Mouse (Mus musculus) forebrain, embryonic 15.5 days (tissue): ENCODE data around the gene Krt34. TPM values are rescaled to one million over a fixed set of nuclear protein-coding genes. Genes with fewer than 3 reads are reported as not detected.

Experiments
- ATAC-seq: fragments of 200-750 bp; cut with Nextera tagmentation; replicated peaks from 2 replicates; pipeline ENCODE4 v1.8.0; 2017; ENCODE audit warnings: mild to moderate bottlenecking, moderate TSS enrichment, moderate library complexity
- H3K27ac ChIP-seq: fragments of 300-500 bp; sonication (generic); replicated peaks from 2 replicates; pipeline ENCODE4 v1.5.1; 2015; ENCODE audit warnings: mild to moderate bottlenecking, inconsistent platforms
- H3K27me3 ChIP-seq: fragments of 300-500 bp; sonication (generic); 2 replicates; pipeline ENCODE4 v1.6.1; 2015; ENCODE audit warnings: inconsistent platforms
- H3K36me3 ChIP-seq: fragments of 300-500 bp; sonication (generic); 2 replicates; pipeline ENCODE4 v1.6.1; 2015; ENCODE audit warnings: mild to moderate bottlenecking, inconsistent platforms
- H3K4me1 ChIP-seq: fragments of 300-500 bp; sonication (generic); 2 replicates; pipeline ENCODE4 v1.6.1; 2015; ENCODE audit warnings: inconsistent platforms
- H3K4me2 ChIP-seq: fragments of 300-500 bp; sonication (generic); replicated peaks from 2 replicates; pipeline ENCODE4 v1.6.1; 2015; ENCODE audit warnings: mild to moderate bottlenecking, inconsistent platforms
- H3K4me3 ChIP-seq: fragments of 300-500 bp; sonication (generic); 2 replicates; pipeline ENCODE4 v1.5.1; 2015; ENCODE audit warnings: mild to moderate bottlenecking, inconsistent platforms
- H3K9ac ChIP-seq: fragments of 300-500 bp; sonication (generic); replicated peaks from 2 replicates; pipeline ENCODE4 v1.6.1; 2015; ENCODE audit warnings: mild to moderate bottlenecking, inconsistent platforms
- H3K9me3 ChIP-seq: fragments of 300-500 bp; sonication (generic); 2 replicates; pipeline ENCODE4 v1.6.1; 2016; ENCODE audit warnings: inconsistent platforms
- WGBS: fragments of 180-500 bp; shearing (Covaris S2); methylation state at CpG from one replicate; pipeline ENCODE4 v1.1.7; 2015; ENCODE audit warnings: mixed read lengths; 5-methylcytosine and 5-hydroxymethylcytosine counted together
- polyA plus RNA-seq: library from polyadenylated mRNA; unstranded; fragments of >200 nt; fragmentation: Nextera tagmentation; extraction: Ambion mirVana; gene quantifications from 2 replicates; pipeline ENCODE4 v1.2.1, GENCODE M21; 2015

The Krt34 gene
- not detected in 2 replicates for polyA plus RNA-seq

- Histone ChIP-seq H3K36me3 (no peaks in the 10 kb centered on the region), H3K9me3 (no peaks in the 10 kb centered on the region), H3K27ac (no peak within 1 kb of the TSS), H3K9ac (no peak within 1 kb of the TSS), H3K27me3 (no peaks in the 10 kb centered on the region), H3K4me1 (no peaks in the 10 kb centered on the region), H3K4me3 (no peak within 1 kb of the TSS), H3K4me2 (no peak within 1 kb of the TSS)
- no peak for ATAC-seq
- WGBS, result 89% methylated on average over 6 of the region's 6 CpGs
Observed at GRCm38 (mm10) chr11:100041454-100041853, at the start of gene Krt34. Gene Krt34, minus strand, starts transcription at chr11:100041554.

DNA sequence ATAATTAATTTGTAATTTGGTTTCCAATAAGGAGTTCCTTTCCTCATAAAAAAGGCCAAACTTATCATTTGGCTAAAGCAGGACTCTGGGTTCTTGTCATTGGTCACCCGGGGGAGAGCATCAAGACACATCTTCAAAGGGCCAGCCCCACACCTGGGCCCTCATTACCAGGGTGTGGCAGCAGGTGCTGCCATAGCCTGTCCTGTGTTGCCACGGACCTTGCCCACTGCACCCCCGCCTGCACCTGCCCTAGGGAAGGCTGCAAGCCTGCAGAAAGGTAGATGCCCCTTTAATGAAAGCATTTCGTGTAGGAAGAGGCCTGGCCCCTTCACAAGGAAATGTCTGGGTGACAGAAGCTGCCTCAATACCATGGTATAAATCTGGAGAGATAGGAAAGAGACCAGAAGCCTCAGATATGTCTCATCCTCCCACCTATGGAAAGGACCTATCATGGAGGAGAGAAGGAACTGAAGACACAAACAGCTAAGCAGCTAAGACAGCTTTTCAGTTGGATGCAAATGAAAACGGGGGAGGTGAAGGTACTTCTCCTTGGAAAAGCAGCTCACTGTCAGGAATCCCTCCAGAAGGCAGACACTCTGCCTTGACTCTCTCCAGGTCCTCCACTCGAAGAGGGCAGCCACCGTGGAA lies 47.1 kb upstream of the Krt34 start:
- H3K9me3 ChIP-seq, result no peaks in the 10 kb centered on the region
- H3K4me1 ChIP-seq, result no peaks in the 10 kb centered on the region
- H3K4me2 ChIP-seq, result no peak overlapping the region
- WGBS, result 70% methylated on average over 7 of the region's 7 CpGs
- H3K27me3 ChIP-seq, result no peaks in the 10 kb centered on the region
- H3K9ac ChIP-seq, result no peak overlapping the region
- ATAC-seq, result no peak
- no peak overlapping the region for H3K4me3 ChIP-seq
- H3K27ac ChIP-seq, result no peak overlapping the region
- H3K36me3 ChIP-seq, result no peaks in the 10 kb centered on the region

DNA sequence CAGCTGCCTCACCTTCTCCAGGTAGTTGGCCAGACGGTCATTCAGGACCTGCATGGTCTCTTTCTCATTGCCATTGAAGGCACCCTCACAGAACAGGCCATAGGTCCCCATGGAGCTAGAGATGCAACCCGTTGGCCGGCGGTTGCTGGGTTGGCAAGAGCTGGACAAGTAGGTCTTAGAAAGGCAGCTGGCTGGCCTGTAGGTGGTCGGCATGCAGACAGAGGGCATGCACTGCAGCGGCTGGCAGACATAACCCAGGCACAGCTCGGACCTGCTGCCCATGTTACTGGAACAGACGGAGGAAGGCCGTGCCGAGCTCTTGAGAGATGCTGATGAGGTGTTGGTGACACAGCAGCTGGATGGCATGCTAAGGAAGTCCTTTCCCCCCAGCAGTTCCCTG lies 46.5 kb upstream of the Krt34 start, which contains the start of gene Krt32:
Gene Krt32 (minus strand): TSS at position 366 of the 400 bp plus-strand sequence.
- no peak within 1 kb of the TSS for H3K4me3 ChIP-seq
- 89% methylated on average over 10 of the region's 10 CpGs for WGBS

DNA sequence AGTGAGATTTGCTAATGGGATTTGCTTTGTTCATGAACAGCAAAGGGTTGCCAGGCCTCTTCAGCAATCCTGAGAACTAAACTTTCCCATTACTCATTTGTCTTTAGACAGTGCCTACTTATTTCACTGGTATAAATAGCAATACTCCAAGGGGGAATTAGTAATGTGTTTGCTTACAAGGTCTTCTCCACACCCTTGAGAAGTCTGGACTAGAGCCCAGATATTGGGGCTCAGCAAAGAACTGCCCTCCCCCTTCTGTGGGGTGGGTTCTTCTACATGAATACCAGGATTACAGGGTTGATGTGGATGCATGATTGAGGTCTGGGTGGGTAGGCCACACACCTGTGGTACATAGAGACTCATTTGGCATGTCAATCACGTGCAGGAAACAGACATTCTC lies 32.5 kb upstream of the Krt34 start:
- Histone ChIP-seq H3K4me1 (no peaks in the 10 kb centered on the region), H3K4me2 (no peak overlapping the region), H3K27me3 (no peaks in the 10 kb centered on the region), H3K27ac (no peak overlapping the region), H3K36me3 (no peaks in the 10 kb centered on the region), H3K4me3 (no peak overlapping the region), H3K9me3 (no peaks in the 10 kb centered on the region), H3K9ac (no peak overlapping the region)
- WGBS, result 58% methylated on average over 1 of the region's 1 CpGs
- ATAC-seq, result no peak

More for the DNA sequence above, 46.5 kb upstream of the Krt34 start, which contains the start of gene Krt32:
- H3K4me1 ChIP-seq, result no peaks in the 10 kb centered on the region
- no peaks in the 10 kb centered on the region for H3K36me3 ChIP-seq
- H3K4me2 ChIP-seq, result no peak within 1 kb of the TSS
- H3K9ac ChIP-seq, result no peak within 1 kb of the TSS
- ATAC-seq, result no peak
- no peaks in the 10 kb centered on the region for H3K27me3 ChIP-seq
- no peak within 1 kb of the TSS for H3K27ac ChIP-seq
- H3K9me3 ChIP-seq, result no peaks in the 10 kb centered on the region

DNA sequence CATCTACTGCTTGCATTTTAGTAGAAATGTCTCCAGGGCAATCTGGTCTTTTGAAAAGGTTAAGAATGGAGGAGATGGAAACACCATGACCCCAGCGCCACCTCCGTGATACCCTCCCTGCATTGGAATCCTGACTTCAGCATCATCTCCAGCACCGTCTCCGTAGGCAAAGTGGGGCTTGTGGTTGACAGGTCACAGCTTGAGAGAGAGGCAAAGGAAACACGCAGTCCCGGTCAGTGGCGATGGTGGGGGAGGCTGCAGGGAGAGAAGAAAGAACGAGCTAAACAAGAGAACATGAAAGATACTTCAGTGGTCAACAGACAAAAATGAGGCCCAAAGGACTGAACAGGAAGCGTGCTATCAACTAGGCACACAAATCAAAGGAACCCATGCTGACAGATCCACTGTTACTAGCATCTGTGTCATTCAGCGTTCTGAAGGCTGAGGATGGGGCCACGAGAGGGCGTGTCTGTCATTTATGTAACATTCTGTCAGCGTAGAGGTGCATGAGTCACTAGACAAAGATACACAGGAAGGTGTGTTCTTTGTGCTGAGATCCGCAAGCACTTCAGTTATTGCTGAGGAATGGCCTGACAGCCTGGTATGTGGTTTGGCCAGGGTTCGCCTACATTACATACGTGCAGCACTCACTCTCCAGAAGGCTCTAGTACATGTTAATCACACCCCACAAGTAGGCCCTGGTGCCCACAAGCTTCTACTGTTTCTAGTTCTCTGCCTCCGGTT lies 26.1 kb upstream of the Krt34 start:
- H3K4me3 ChIP-seq, result no peak overlapping the region
- no peak overlapping the region for H3K27ac ChIP-seq
- no peaks in the 10 kb centered on the region for H3K9me3 ChIP-seq
- no peaks in the 10 kb centered on the region for H3K27me3 ChIP-seq
- no peak overlapping the region for H3K4me2 ChIP-seq
- 92% methylated on average over 17 of the region's 17 CpGs for WGBS
- H3K4me1 ChIP-seq, result no peaks in the 10 kb centered on the region
- H3K36me3 ChIP-seq, result no peaks in the 10 kb centered on the region
- no peak for ATAC-seq
- no peak overlapping the region for H3K9ac ChIP-seq

DNA sequence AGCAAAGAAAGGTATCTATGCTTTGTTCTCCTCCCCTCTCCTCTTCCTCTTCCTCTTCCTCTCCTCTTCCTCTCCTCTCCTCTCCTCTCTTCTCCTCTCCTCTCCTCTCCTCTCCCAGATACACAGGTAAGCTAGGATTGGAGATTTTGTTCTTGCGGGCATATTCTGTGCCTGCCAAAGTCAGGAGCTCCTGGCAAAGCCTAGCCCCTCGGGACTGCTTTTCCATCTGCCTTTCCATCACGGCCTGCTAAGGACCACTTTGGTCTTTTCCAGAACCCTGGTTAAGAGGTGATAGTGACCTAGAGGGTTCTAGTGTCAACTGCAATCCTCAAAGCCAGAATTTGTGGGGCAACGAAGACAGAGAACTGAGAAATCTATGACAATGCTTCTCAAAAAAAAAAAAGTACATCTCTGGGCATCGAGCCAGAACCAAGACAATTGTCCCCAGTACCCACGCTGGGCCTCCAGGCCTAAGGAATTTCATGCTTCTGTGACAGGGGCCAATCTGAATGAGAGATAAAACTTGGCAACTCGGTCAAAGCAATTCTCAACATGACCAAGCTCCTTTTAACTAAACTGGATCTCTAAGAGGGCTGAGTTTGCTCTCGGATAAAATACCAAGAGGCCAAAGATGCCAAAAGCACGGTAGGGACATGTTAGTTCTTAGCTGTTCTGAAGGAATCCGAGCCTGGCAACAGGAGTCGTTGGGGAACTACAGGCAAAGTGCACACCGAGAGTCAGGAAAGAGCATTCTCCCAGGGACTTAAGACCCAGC lies 25.1 kb upstream of the Krt34 start:
- no peak overlapping the region for H3K9ac ChIP-seq
- H3K27ac ChIP-seq, result no peak overlapping the region
- H3K27me3 ChIP-seq, result no peaks in the 10 kb centered on the region
- no peak for ATAC-seq
- no peaks in the 10 kb centered on the region for H3K36me3 ChIP-seq
- H3K4me3 ChIP-seq, result no peak overlapping the region
- H3K9me3 ChIP-seq, result no peaks in the 10 kb centered on the region
- H3K4me1 ChIP-seq, result no peaks in the 10 kb centered on the region
- no peak overlapping the region for H3K4me2 ChIP-seq
- 67% methylated on average over 12 of the region's 12 CpGs for WGBS

DNA sequence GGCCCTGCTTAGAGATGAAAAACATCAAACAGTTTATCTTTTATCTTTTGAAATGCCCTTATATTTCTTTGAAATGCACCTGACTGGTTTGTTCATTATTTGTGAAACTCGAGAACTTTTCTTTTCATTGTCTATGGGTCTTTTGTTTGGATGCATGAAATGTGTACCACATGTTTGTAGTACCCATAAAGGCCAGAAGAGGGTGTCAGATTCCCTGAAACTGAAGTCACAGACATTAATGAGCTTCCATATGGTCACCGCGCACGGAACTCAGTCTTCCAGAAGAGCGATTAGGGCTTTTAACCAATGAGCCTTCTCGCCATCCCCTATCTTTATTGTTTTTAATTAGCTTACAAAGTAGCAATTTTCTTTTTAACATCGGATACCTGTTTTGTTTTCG lies 17.5 kb upstream of the Krt34 start:
- no peak for ATAC-seq
- no peaks in the 10 kb centered on the region for H3K27me3 ChIP-seq
- H3K4me1 ChIP-seq, result no peaks in the 10 kb centered on the region
- H3K4me2 ChIP-seq, result no peak overlapping the region
- H3K27ac ChIP-seq, result no peak overlapping the region
- no peak overlapping the region for H3K9ac ChIP-seq
- WGBS, result 63% methylated on average over 8 of the region's 8 CpGs
- H3K9me3 ChIP-seq, result no peaks in the 10 kb centered on the region
- H3K4me3 ChIP-seq, result no peak overlapping the region
- no peaks in the 10 kb centered on the region for H3K36me3 ChIP-seq

GRCm38 (mm10) chr11:100055686-100056655 lies 14.6 kb upstream of the Krt34 start:
- 80% methylated on average over 9 of the region's 9 CpGs for WGBS

DNA sequence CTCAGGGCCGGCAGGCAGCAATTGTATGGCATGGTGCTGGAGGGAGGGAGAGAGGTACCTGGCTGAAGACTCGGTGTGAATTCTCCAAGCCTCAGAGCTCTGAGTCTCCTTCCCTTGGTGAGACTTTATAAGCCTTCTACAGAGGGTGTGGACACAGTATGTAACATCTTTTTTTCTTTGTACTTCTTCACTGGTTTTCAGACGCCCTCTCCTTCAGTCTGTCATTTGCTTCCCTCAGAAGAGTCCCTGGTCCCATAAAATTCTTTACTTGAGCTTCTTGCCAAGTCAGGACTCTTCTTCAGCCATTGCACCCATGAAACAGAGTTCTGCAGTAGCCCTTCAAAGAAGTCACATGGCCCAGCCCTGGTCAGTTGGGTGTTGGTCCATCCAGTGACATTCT lies 9.1 kb upstream of the Krt34 start, which contains the start of gene Krt31:
Gene Krt31 (minus strand): TSS at position 101 of the 400 bp plus-strand sequence.
- Histone ChIP-seq H3K9ac (no peak within 1 kb of the TSS), H3K4me3 (no peak within 1 kb of the TSS), H3K27me3 (no peaks in the 10 kb centered on the region), H3K9me3 (no peaks in the 10 kb centered on the region), H3K27ac (no peak within 1 kb of the TSS), H3K36me3 (no peaks in the 10 kb centered on the region), H3K4me1 (no peaks in the 10 kb centered on the region), H3K4me2 (no peak within 1 kb of the TSS)
- WGBS, result 89% methylated on average over 3 of the region's 3 CpGs
- ATAC-seq, result no peak

More at GRCm38 (mm10) chr11:100055686-100056655, 14.6 kb upstream of the Krt34 start:
- H3K27ac ChIP-seq, result no peak overlapping the region
- H3K27me3 ChIP-seq, result no peaks in the 10 kb centered on the region
- H3K4me3 ChIP-seq, result no peak overlapping the region
- H3K4me2 ChIP-seq, result no peak overlapping the region
- no peak for ATAC-seq
- H3K36me3 ChIP-seq, result no peaks in the 10 kb centered on the region
- no peak overlapping the region for H3K9ac ChIP-seq
- H3K9me3 ChIP-seq, result no peaks in the 10 kb centered on the region
- H3K4me1 ChIP-seq, result no peaks in the 10 kb centered on the region

- no peak overlapping the region for H3K9ac ChIP-seq
- H3K27ac ChIP-seq, result no peak overlapping the region
- 89% methylated on average over 2 of the region's 2 CpGs for WGBS
- H3K9me3 ChIP-seq, result no peaks in the 10 kb centered on the region
- H3K36me3 ChIP-seq, result no peaks in the 10 kb centered on the region
- H3K4me1 ChIP-seq, result no peaks in the 10 kb centered on the region
- no peaks in the 10 kb centered on the region for H3K27me3 ChIP-seq
- no peak overlapping the region for H3K4me3 ChIP-seq
- ATAC-seq, result no peak
- no peak overlapping the region for H3K4me2 ChIP-seq
Observed at GRCm38 (mm10) chr11:100047193-100047592, 5.8 kb upstream of the Krt34 start.

- no peak overlapping the region for H3K4me2 ChIP-seq
- H3K9ac ChIP-seq, result no peak overlapping the region
- H3K9me3 ChIP-seq, result no peaks in the 10 kb centered on the region
- no peak for ATAC-seq
- H3K36me3 ChIP-seq, result no peaks in the 10 kb centered on the region
- H3K27me3 ChIP-seq, result no peaks in the 10 kb centered on the region
- H3K4me3 ChIP-seq, result no peak overlapping the region
- H3K27ac ChIP-seq, result no peak overlapping the region
- 86% methylated on average over 6 of the region's 6 CpGs for WGBS
- H3K4me1 ChIP-seq, result no peaks in the 10 kb centered on the region
Observed at GRCm38 (mm10) chr11:100046303-100046866, 5.0 kb upstream of the Krt34 start.
